Mouse (Mus musculus): ENCODE results near the gene Pnpla5.

GRCm38 (mm10) chr15:84105105-84105923 lies 17.7 kb downstream of the Pnpla5 start, which contains the start of gene Sult4a1:
- no peak for TF ChIP-seq CTCF (conservative IDR thresholded peaks at IDR 0.05; ENCODE audit: insufficient read depth, insufficient read length, low read depth, low read length)
- no peak for TF ChIP-seq POLR2A (IDR thresholded peaks at IDR 0.05; ENCODE audit: low read depth, low read length)

All from kidney, adult 2 months (tissue).